ENCODE assay signal across 7 mouse cellular contexts in genomic region chr9:100467653-100468052, GRCm38 (mm10). TPM values are rescaled to one million over a fixed set of nuclear protein-coding genes. Genes with fewer than 3 reads are reported as not detected.
DNase-seq lines count a peak whose midpoint lies in the region; ATAC-seq and TF ChIP-seq lines count a peak whose summit lies in the region.

No protein-coding gene starts in this region.

- DNase-seq in limb, embryonic 10.5 days (ENCODE audit: low spot score) = no peak
- DNase-seq in cerebellum, postnatal 14 days = peak; percentile 93 to 94
- DNase-seq in heart, postnatal 10 days = peak; percentile 65 to 67
- DNase-seq in ovary, postnatal 36 days (ENCODE audit: low spot score) = peak; percentile 63
- no peak for DNase-seq in thymus, postnatal 4 days

- 72% methylated on average over 7 of the region's 7 CpGs for WGBS in limb, embryonic 15.5 days
- WGBS in limb, embryonic 10.5 days = 92% methylated on average over 7 of the region's 7 CpGs
- 78% methylated on average over 7 of the region's 7 CpGs for WGBS in intestine, postnatal 0 days

- H3K4me2 ChIP-seq in limb, embryonic 15.5 days = no peak overlapping the region
- H3K4me2 ChIP-seq in intestine, postnatal 0 days (replicated peaks; ENCODE audit: low read depth) = no peak overlapping the region

- H3K4me3 ChIP-seq in limb, embryonic 15.5 days = no peak overlapping the region
- no peak overlapping the region for H3K4me3 ChIP-seq in limb, embryonic 10.5 days
- H3K4me3 ChIP-seq in intestine, postnatal 0 days (ENCODE audit: low read depth, low read length) = no peak overlapping the region

- H3K9me3 ChIP-seq in limb, embryonic 15.5 days = no peaks in the 10 kb centered on the region
- H3K9me3 ChIP-seq in limb, embryonic 10.5 days (replicated peaks) = no peaks in the 10 kb centered on the region
- H3K9me3 ChIP-seq in intestine, postnatal 0 days (ENCODE audit: control insufficient read depth) = no peaks in the 10 kb centered on the region

- H3K27ac ChIP-seq in limb, embryonic 15.5 days = peak overlapping the region; percentile 7; the same call in 1 of the 2 replicates
- no peak overlapping the region for H3K27ac ChIP-seq in limb, embryonic 10.5 days
- H3K27ac ChIP-seq in intestine, postnatal 0 days (ENCODE audit: low read depth, low read length) = no peak overlapping the region

- ATAC-seq in limb, embryonic 15.5 days (ENCODE audit: insufficient number of reproducible peaks, low FRiP score, low TSS enrichment, low read depth) = no peak
- no peak for ATAC-seq in intestine, postnatal 0 days

- no peak for TF ChIP-seq CTCF in intestine, postnatal 0 days (IDR thresholded peaks at IDR 0.05; ENCODE audit: low read depth)

- H3K27me3 ChIP-seq in limb, embryonic 15.5 days = no peaks in the 10 kb centered on the region
- H3K27me3 ChIP-seq in limb, embryonic 10.5 days (ENCODE audit: low read depth, poor library complexity, severe bottlenecking) = no peaks in the 10 kb centered on the region
- H3K27me3 ChIP-seq in intestine, postnatal 0 days (replicated peaks; ENCODE audit: control insufficient read depth, insufficient read depth, low read length) = no peaks in the 10 kb centered on the region

- H3K9ac ChIP-seq in limb, embryonic 15.5 days = no peak overlapping the region
- no peak overlapping the region for H3K9ac ChIP-seq in intestine, postnatal 0 days (ENCODE audit: low read depth, low read length)

- H3K4me1 ChIP-seq in limb, embryonic 15.5 days = peaks cover 22% of the 10 kb centered on the region
- H3K4me1 ChIP-seq in limb, embryonic 10.5 days = 0 out of 2 replicates have a peak, but pooled peaks cover 5% of the 10 kb centered on the region
- H3K4me1 ChIP-seq in intestine, postnatal 0 days (replicated peaks; ENCODE audit: control insufficient read depth, insufficient read depth, low read length) = no peaks in the 10 kb centered on the region

- H3K36me3 ChIP-seq in limb, embryonic 15.5 days = peaks cover 3% of the 10 kb centered on the region; the same call in 1 of the 2 replicates
- H3K36me3 ChIP-seq in limb, embryonic 10.5 days = peaks cover 17% of the 10 kb centered on the region; the same call in 1 of the 2 replicates
- peaks cover 11% of the 10 kb centered on the region; the same call in 1 of the 2 replicates for H3K36me3 ChIP-seq in intestine, postnatal 0 days (ENCODE audit: control insufficient read depth, insufficient read depth)

- intact Hi-C loops in heart, postnatal 10 days (cut with DNase I) = no loop called here

RNA-seq across cellular contexts. Expression of gene Il20rb, which starts 18.9 kb away (rescaled TPM):
- 14.2 and 17.9 TPM in 2 replicates for polyA plus RNA-seq in limb, embryonic 15.5 days (2015; fragmentation: Nextera tagmentation; extraction: Ambion mirVana)
- polyA plus RNA-seq in limb, embryonic 10.5 days (2016; fragmentation: Nextera tagmentation; extraction: Ambion mirVana) = 1.5 and 1.6 TPM in 2 replicates
- 1 to 10 TPM; 2.2 to 4.4 TPM for total RNA-seq in heart, postnatal 10 days (2021)
- 1.2 and 1.8 TPM in 2 replicates for polyA plus RNA-seq in intestine, postnatal 0 days (2015; fragmentation: Nextera tagmentation; extraction: Ambion mirVana)

Comparison
In these comparisons a context has a peak if more than half of its experiments do, and no peak if none do; other contexts are left out.
1. DNase-seq: peak in cerebellum, postnatal 14 days (2 of 2), heart, postnatal 10 days (2 of 2) and ovary, postnatal 36 days (single experiment); none in limb, embryonic 10.5 days (single experiment) and thymus, postnatal 4 days (single experiment).